Mouse (Mus musculus) adrenal gland (tissue): ENCODE data around the gene Robo4.

Experiments used
- intact Hi-C: fragments of 180-260 bp; cut with DNase I; formaldehyde crosslinking; loops from one replicate; pipeline ENCODE4 v1.15.1; 2025
- long read RNA-seq, 2 experiments: library from polyadenylated mRNA; unstranded; transcript quantifications; one replicate each; pipeline ENCODE4 v2.0.0; 2020; ENCODE audit warnings: borderline replicate concordance in 1 of 2; ENCODE audit not compliant: insufficient replicate concordance in 1 of 2

Robo4 gene
- long read RNA-seq, experiment 1, partial matches to known transcripts: 4 of 7 reads
- long read RNA-seq, experiment 1, other reads (novel, unspliced or antisense): 1 of 7 reads
- long read RNA-seq, experiment 2, full-length matches to known transcripts: 3 of 12 reads
- long read RNA-seq, experiment 2, partial matches to known transcripts: 7 of 12 reads
- long read RNA-seq, experiment 2, other reads (novel, unspliced or antisense): 2 of 12 reads

GRCm38 (mm10) chr9:37401802-37402201, at the start of gene Robo4:
Gene Robo4 (plus strand): TSS chr9:37401897.
- intact Hi-C loops: no loop called here

GRCm38 (mm10) chr9:37354485-37354884, 47.2 kb upstream of the Robo4 start:
- intact Hi-C loops: no loop called here

GRCm38 (mm10) chr9:37358713-37359330, 42.9 kb upstream of the Robo4 start:
- intact Hi-C loops: no loop called here

GRCm38 (mm10) chr9:37359331-37360220, 42.1 kb upstream of the Robo4 start:
- intact Hi-C loops: no loop called here

GRCm38 (mm10) chr9:37362084-37362483, 39.6 kb upstream of the Robo4 start:
- intact Hi-C loops: no loop called here

- intact Hi-C loops: no loop called here
These were observed 38.8 kb upstream of the Robo4 start for GRCm38 (mm10) chr9:37362881-37363280.

GRCm38 (mm10) chr9:37363551-37363950, 38.1 kb upstream of the Robo4 start:
- intact Hi-C loops: no loop called here

- intact Hi-C loops: no loop called here
These were observed 37.3 kb upstream of the Robo4 start for GRCm38 (mm10) chr9:37364392-37364791.

GRCm38 (mm10) chr9:37365706-37366105, 36.0 kb upstream of the Robo4 start:
- intact Hi-C loops: no loop called here

GRCm38 (mm10) chr9:37367301-37368080, 34.2 kb upstream of the Robo4 start, which contains the start of gene Hepacam:
Gene Hepacam (plus strand): TSS chr9:37367351.
- intact Hi-C loops: no loop called here

GRCm38 (mm10) chr9:37368081-37368830, 33.4 kb upstream of the Robo4 start:
- intact Hi-C loops: no loop called here

GRCm38 (mm10) chr9:37368860-37369259, 32.8 kb upstream of the Robo4 start:
- intact Hi-C loops: no loop called here

- intact Hi-C loops: no loop called here
These were observed 30.4 kb upstream of the Robo4 start for GRCm38 (mm10) chr9:37371232-37371801.

- intact Hi-C loops: no loop called here
These were observed 26.0 kb upstream of the Robo4 start for GRCm38 (mm10) chr9:37375718-37376117.

- intact Hi-C loops: no loop called here
These were observed 18.5 kb upstream of the Robo4 start for GRCm38 (mm10) chr9:37383161-37383560.

- intact Hi-C loops: no loop called here
These were observed 17.2 kb upstream of the Robo4 start for GRCm38 (mm10) chr9:37384284-37385182.

GRCm38 (mm10) chr9:37390891-37391290, 10.8 kb upstream of the Robo4 start:
- intact Hi-C loops: no loop called here

GRCm38 (mm10) chr9:37392071-37392470, 9.6 kb upstream of the Robo4 start:
- intact Hi-C loops: no loop called here

GRCm38 (mm10) chr9:37393482-37394131, 8.1 kb upstream of the Robo4 start:
- intact Hi-C loops: no loop called here
